Mouse (Mus musculus) c-Kit-positive CD71-negative TER-119-negative erythroid progenitor cells, embryonic 14.5 days (primary cell): Measurements from ENCODE around the gene Ly6g.
A peak's percentile ranks its signal among the peaks of the same experiment; 100 is the strongest.
"Not testable (repeated sequence)": the region's sequence is repeated elsewhere in the genome, so short reads cannot be mapped to it uniquely, and the experiment has no call there.

Experiments
- DNase-seq: peaks from one replicate; pipeline ENCODE4 v3.0.0-alpha.2; 2013; ENCODE audit warnings: low read depth

The Ly6g gene

GRCm38 (mm10) chr15:75154940-75155339 lies at the start of gene Ly6g:
Gene Ly6g (plus strand): TSS chr15:75155240.
- DNase-seq: no peak

GRCm38 (mm10) chr15:75110424-75110823 lies 44.6 kb upstream of the Ly6g start:
- not testable (repeated sequence) for DNase-seq

- DNase-seq: not testable (repeated sequence)
Observed at GRCm38 (mm10) chr15:75111861-75112630, 43.0 kb upstream of the Ly6g start, which contains the start of gene Ly6c2. Gene Ly6c2 (minus strand): TSS chr15:75111970.

GRCm38 (mm10) chr15:75116525-75116924 lies 38.5 kb upstream of the Ly6g start:
- peak; percentile 10 for DNase-seq

GRCm38 (mm10) chr15:75117481-75117880 lies 37.6 kb upstream of the Ly6g start:
- not testable (repeated sequence) for DNase-seq

GRCm38 (mm10) chr15:75118742-75119141 lies 36.3 kb upstream of the Ly6g start:
- peak; percentile 32 for DNase-seq

- peak; percentile 23 for DNase-seq
Observed at GRCm38 (mm10) chr15:75120066-75120465, 35.0 kb upstream of the Ly6g start.

- not testable (repeated sequence) for DNase-seq
Observed at GRCm38 (mm10) chr15:75132346-75132745, 22.7 kb upstream of the Ly6g start.

- DNase-seq: not testable (repeated sequence)
Observed at GRCm38 (mm10) chr15:75135090-75135783, 19.8 kb upstream of the Ly6g start.

GRCm38 (mm10) chr15:75137739-75138138 lies 17.3 kb upstream of the Ly6g start:
- peak; percentile 23 for DNase-seq

- DNase-seq: peak; percentile 37
Observed at GRCm38 (mm10) chr15:75141812-75142360, 13.2 kb upstream of the Ly6g start.

GRCm38 (mm10) chr15:75143735-75144134 lies 11.3 kb upstream of the Ly6g start:
- no peak for DNase-seq

GRCm38 (mm10) chr15:75153087-75153486 lies 2.0 kb upstream of the Ly6g start:
- no peak for DNase-seq

- DNase-seq: no peak
Observed at GRCm38 (mm10) chr15:75157646-75158045, 2.6 kb downstream of the Ly6g start.

GRCm38 (mm10) chr15:75175506-75175905 lies 20.5 kb downstream of the Ly6g start:
- DNase-seq: peak; percentile 10

GRCm38 (mm10) chr15:75186291-75186690 lies 31.3 kb downstream of the Ly6g start:
- DNase-seq: no peak

GRCm38 (mm10) chr15:75189116-75189515 lies 34.1 kb downstream of the Ly6g start:
- DNase-seq: peak; percentile 5

- not testable (repeated sequence) for DNase-seq
Observed at GRCm38 (mm10) chr15:75190560-75190959, 35.5 kb downstream of the Ly6g start.
